Mouse (Mus musculus) right cerebral cortex, postnatal 14 days (tissue): Measurements from ENCODE around the gene Gm12248.
"Not testable (repeated sequence)": the region's sequence is repeated elsewhere in the genome, so short reads cannot be mapped to it uniquely, and the experiment has no call there.

ENCODE experiments used
- DNase-seq: peaks from one replicate; pipeline ENCODE4 v3.0.0; 2022

The Gm12248 gene

GRCm38 (mm10) chr11:58102146-58102545, 9.2 kb upstream of the Gm12248 start:
- no peak for DNase-seq

GRCm38 (mm10) chr11:58101194-58101720, 8.3 kb upstream of the Gm12248 start:
- no peak for DNase-seq

GRCm38 (mm10) chr11:58100006-58100405, 7.1 kb upstream of the Gm12248 start:
- DNase-seq = no peak

- DNase-seq = not testable (repeated sequence)
Observed at GRCm38 (mm10) chr11:58098366-58098720, 5.4 kb upstream of the Gm12248 start.

GRCm38 (mm10) chr11:58097621-58098365, 4.9 kb upstream of the Gm12248 start:
- no peak for DNase-seq

GRCm38 (mm10) chr11:58096821-58097620, 4.1 kb upstream of the Gm12248 start:
- DNase-seq = no peak

- DNase-seq = no peak
Observed at GRCm38 (mm10) chr11:58096160-58096559, 3.2 kb upstream of the Gm12248 start.

- DNase-seq = no peak
Observed at GRCm38 (mm10) chr11:58095561-58095960, 2.6 kb upstream of the Gm12248 start.

GRCm38 (mm10) chr11:58094766-58095165, 1.8 kb upstream of the Gm12248 start:
- DNase-seq = no peak

GRCm38 (mm10) chr11:58092541-58092940, 393 bp downstream of the Gm12248 start:
- no peak for DNase-seq

- no peak for DNase-seq
Observed at GRCm38 (mm10) chr11:58081716-58082115, 11.2 kb downstream of the Gm12248 start.

GRCm38 (mm10) chr11:58077270-58077669, 15.7 kb downstream of the Gm12248 start:
- DNase-seq = no peak

- DNase-seq = no peak
Observed at GRCm38 (mm10) chr11:58072978-58073377, 20.0 kb downstream of the Gm12248 start.

GRCm38 (mm10) chr11:58065025-58065424, 27.9 kb downstream of the Gm12248 start:
- no peak for DNase-seq

GRCm38 (mm10) chr11:58062586-58062985, 30.3 kb downstream of the Gm12248 start:
- no peak for DNase-seq

GRCm38 (mm10) chr11:58061218-58061617, 31.7 kb downstream of the Gm12248 start:
- not testable (repeated sequence) for DNase-seq

- DNase-seq = not testable (repeated sequence)
Observed at GRCm38 (mm10) chr11:58059752-58060151, 33.2 kb downstream of the Gm12248 start.

GRCm38 (mm10) chr11:58057455-58057854, 35.5 kb downstream of the Gm12248 start:
- DNase-seq = peak; percentile 54

- no peak for DNase-seq
Observed at GRCm38 (mm10) chr11:58046438-58046837, 46.5 kb downstream of the Gm12248 start.

GRCm38 (mm10) chr11:58042861-58043431, 50.0 kb downstream of the Gm12248 start:
- no peak for DNase-seq

- no peak for DNase-seq
Observed at GRCm38 (mm10) chr11:58039027-58039426, 53.9 kb downstream of the Gm12248 start.

- no peak for DNase-seq
Observed at GRCm38 (mm10) chr11:58033635-58034034, 59.3 kb downstream of the Gm12248 start.

- no peak for DNase-seq
Observed at GRCm38 (mm10) chr11:58031176-58031575, 61.8 kb downstream of the Gm12248 start.

GRCm38 (mm10) chr11:58029869-58030268, 63.1 kb downstream of the Gm12248 start:
- DNase-seq = no peak
